Mouse (Mus musculus) liver, embryonic 14.5 days (tissue): Measurements from ENCODE around the gene Chaf1b. TPM values are rescaled to one million over a fixed set of nuclear protein-coding genes. Genes with fewer than 3 reads are reported as not detected.

ENCODE experiments used
- ATAC-seq: fragments of 200-750 bp; cut with Nextera tagmentation; 2 replicates; pipeline ENCODE4 v1.8.0; 2017; ENCODE audit warnings: moderate number of reproducible peaks, mild to moderate bottlenecking, moderate library complexity; ENCODE audit not compliant: insufficient read depth
- DNase-seq, 3 experiments: peaks; one replicate each; pipeline ENCODE4 v3.0.0-alpha.2; 2012 to 2013; ENCODE audit warnings: low read depth in 3 of 3, low spot score in 3 of 3
- H3K27ac ChIP-seq: fragments of 300-500 bp; sonication (generic); 2 replicates; pipeline ENCODE4 v1.5.1; 2014; ENCODE audit warnings: moderate library complexity, mild to moderate bottlenecking, control low read depth, inconsistent platforms
- H3K27me3 ChIP-seq: fragments of 300-500 bp; sonication (generic); 2 replicates; pipeline ENCODE4 v1.6.1; 2014; ENCODE audit warnings: mild to moderate bottlenecking, low read length, moderate library complexity; ENCODE audit not compliant: control insufficient read depth, insufficient read depth
- H3K36me3 ChIP-seq: fragments of 300-500 bp; sonication (generic); replicated peaks from 2 replicates; pipeline ENCODE4 v1.6.1; 2014; ENCODE audit warnings: low read depth; ENCODE audit not compliant: control insufficient read depth, insufficient read depth
- H3K4me1 ChIP-seq, 2 experiments: fragments of 200-500 bp in 1 of 2; fragments of 300-500 bp in 1 of 2; sonication (generic) in 1 of 2; replicated peaks; 2 replicates each; pipeline ENCODE4 v1.6.1; 2012 to 2014; ENCODE audit warnings: antibody characterized with exemption in 1 of 2, inconsistent platforms in 1 of 2, low read length in 1 of 2; ENCODE audit not compliant: control insufficient read depth in 2 of 2, insufficient read depth in 2 of 2
- H3K4me2 ChIP-seq: fragments of 300-500 bp; sonication (generic); 2 replicates; pipeline ENCODE4 v1.6.1; 2014; ENCODE audit warnings: low read depth, mild to moderate bottlenecking, control low read depth, moderate library complexity
- H3K4me3 ChIP-seq, 2 experiments: fragments of 200-500 bp in 1 of 2; fragments of 300-500 bp in 1 of 2; sonication (generic) in 1 of 2; 2 replicates each; pipeline ENCODE4 v1.5.1; 2012 to 2014; ENCODE audit warnings: low read depth in 2 of 2, low read length in 2 of 2, mild to moderate bottlenecking in 2 of 2, control low read depth in 1 of 2, inconsistent platforms in 1 of 2, moderate library complexity in 1 of 2; ENCODE audit not compliant: insufficient read depth in 1 of 2
- H3K9ac ChIP-seq: fragments of 300-500 bp; sonication (generic); replicated peaks from 2 replicates; pipeline ENCODE4 v1.6.1; 2014; ENCODE audit warnings: mild to moderate bottlenecking, control low read depth, moderate library complexity
- H3K9me3 ChIP-seq: fragments of 300-500 bp; sonication (generic); 2 replicates; pipeline ENCODE4 v1.6.1; 2016; ENCODE audit warnings: low read length, mixed read lengths; ENCODE audit not compliant: control insufficient read depth
- CTCF ChIP-seq: IDR thresholded peaks from 2 replicates; pipeline ENCODE4 v1.5.1; 2016; ENCODE audit warnings: antibody characterized with exemption, low read depth, control low read depth
- EP300 ChIP-seq: IDR thresholded peaks from 2 replicates; pipeline ENCODE4 v1.6.1; 2016; ENCODE audit warnings: antibody characterized with exemption, low read depth
- WGBS: fragments of 180-500 bp; shearing (Covaris S2); extraction: QIAGEN DNeasy Blood & Tissue Kit; methylation state at CpG from one replicate; pipeline ENCODE4 v1.1.7; 2014; ENCODE audit not compliant: insufficient replicate concordance; 5-methylcytosine and 5-hydroxymethylcytosine counted together
- polyA plus RNA-seq, 2 experiments: library from polyadenylated mRNA; depleted of rRNA in 1 of 2; stranded (reverse) in 1 of 2; unstranded in 1 of 2; fragments of >200 nt; fragmentation: Nextera tagmentation in 1 of 2; extraction: Ambion mirVana in 1 of 2; gene quantifications; 2 replicates each; pipeline versions ENCODE4 v1.2.1 to v1.2.3; 2012 to 2014

Gene Chaf1b
- polyA plus RNA-seq (2012; rRNA removed) = 22.8 and 24.3 TPM in 2 replicates
- polyA plus RNA-seq (2014; fragmentation: Nextera tagmentation; extraction: Ambion mirVana) = 55.0 and 56.2 TPM in 2 replicates

DNA sequence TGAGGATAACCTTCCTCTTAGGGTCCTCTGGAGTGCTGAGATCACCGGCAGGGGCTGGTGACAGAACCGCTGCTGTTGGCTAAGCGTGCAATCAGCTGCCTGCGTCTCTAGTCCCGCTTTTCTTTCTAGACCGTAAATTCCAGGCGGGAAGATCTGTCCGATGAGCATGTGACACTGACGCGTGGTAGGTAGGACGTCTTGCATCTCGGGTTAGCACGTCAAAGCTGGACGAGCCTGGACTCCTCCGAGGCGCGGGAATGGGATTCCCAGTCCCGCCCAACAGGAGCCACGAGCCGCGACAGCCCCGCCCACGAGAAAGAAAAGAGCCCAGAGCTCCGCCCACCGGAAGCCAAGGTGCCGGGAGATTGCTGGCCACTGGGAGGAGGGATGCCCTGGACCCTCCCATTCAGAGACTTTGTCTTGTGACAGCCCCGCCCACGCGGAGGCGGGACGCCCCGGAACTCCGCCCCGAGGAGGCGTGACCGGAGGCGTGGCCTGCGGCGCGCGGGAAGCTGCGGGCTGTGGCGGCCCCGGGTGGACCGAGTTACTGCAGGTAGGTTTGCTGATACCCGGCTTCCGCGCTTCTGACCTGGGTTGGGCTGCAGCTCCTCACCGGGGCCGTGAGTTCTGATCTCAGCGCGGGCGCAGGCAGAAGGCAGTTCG, at the start of gene Chaf1b:
TSS of gene Chaf1b (plus strand) at position 479 of the 663 bp plus-strand sequence.
- 0% methylated on average over 50 of the region's 54 CpGs for WGBS
- TF ChIP-seq EP300 = no peak
- TF ChIP-seq CTCF = no peak; the same call in 1 of the 2 replicates
- H3K4me3 ChIP-seq = peak within 1 kb of the TSS; percentile 77 to 96
- H3K27me3 ChIP-seq = no peaks in the 10 kb centered on the region
- DNase-seq = peak; percentile 94 to 97 (median 94)
- ATAC-seq = peak; percentile 90
- H3K27ac ChIP-seq = peak within 1 kb of the TSS; percentile 20
- H3K9me3 ChIP-seq = no peaks in the 10 kb centered on the region
- peaks cover 3 to 12% of the 10 kb centered on the region in 2 experiments; a peak in 3 of 4 replicates for H3K4me1 ChIP-seq
- H3K4me2 ChIP-seq = peak within 1 kb of the TSS; percentile 86
- H3K9ac ChIP-seq = peak within 1 kb of the TSS; percentile 88
- H3K36me3 ChIP-seq = peaks cover 19% of the 10 kb centered on the region

DNA sequence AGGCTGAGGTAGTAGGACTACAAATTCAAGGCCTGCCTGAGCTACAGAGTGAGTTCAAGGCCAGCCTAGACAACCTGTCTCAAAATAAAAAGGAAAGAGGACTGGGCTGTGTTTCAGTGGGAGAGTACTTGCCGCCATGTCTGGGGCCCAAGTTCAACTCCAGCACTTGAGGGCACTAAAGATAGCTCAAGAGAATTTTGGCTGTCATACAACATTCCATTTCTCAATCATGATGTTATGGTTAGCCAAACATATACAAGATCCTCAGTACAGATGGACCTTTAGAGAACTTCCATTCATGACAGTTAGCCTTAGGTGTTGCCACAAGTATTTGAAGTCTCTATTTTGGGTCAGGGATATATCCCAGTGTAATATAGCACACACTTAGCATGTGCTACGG, 49.6 kb upstream of the Chaf1b start:
- peak overlapping the region; percentile 87 for H3K4me2 ChIP-seq
- ATAC-seq = no peak
- TF ChIP-seq EP300 (no peak), CTCF (no peak)
- H3K9ac ChIP-seq = no peak overlapping the region
- no peaks in the 10 kb centered on the region for H3K36me3 ChIP-seq
- H3K27ac ChIP-seq = no peak overlapping the region
- WGBS = 70% methylated on average over 2 of the region's 2 CpGs
- no peaks in the 10 kb centered on the region for H3K27me3 ChIP-seq
- H3K4me3 ChIP-seq = no peak overlapping the region; a peak in 1 of 4 replicates
- peaks cover 18 to 19% of the 10 kb centered on the region in 2 experiments for H3K4me1 ChIP-seq
- H3K9me3 ChIP-seq = no peaks in the 10 kb centered on the region
- no peak for DNase-seq

DNA sequence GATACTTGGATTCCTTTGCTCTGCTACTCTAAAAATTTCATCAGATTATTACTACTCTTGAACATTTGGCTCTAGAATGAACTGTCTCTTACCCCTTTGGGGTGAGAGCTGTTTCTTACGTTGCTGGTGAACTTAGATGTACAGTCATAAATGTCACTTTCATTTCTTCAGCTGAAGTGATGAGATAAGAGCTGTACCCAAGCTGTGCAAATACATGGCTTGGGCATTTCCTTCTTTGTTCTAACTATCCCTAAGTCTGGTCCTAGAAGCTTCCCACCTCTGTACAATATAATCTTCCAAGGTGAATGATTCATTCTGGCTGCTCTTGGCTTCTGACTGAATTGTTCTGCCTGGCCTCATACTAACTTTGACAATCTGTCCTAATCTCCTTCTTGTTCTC, 44.7 kb upstream of the Chaf1b start:
- Histone ChIP-seq H3K27ac (no peak overlapping the region), H3K4me3 (no peak overlapping the region), H3K27me3 (no peaks in the 10 kb centered on the region), H3K4me1 (peaks cover 5 to 8% of the 10 kb centered on the region in 2 experiments; a peak in 3 of 4 replicates), H3K9me3 (no peaks in the 10 kb centered on the region), H3K36me3 (peaks cover 3% of the 10 kb centered on the region; the same call in 1 of the 2 replicates), H3K9ac (no peak overlapping the region), H3K4me2 (no peak overlapping the region)
- TF ChIP-seq EP300 = no peak
- TF ChIP-seq CTCF = no peak
- ATAC-seq = no peak
- 56% methylated on average over 1 of the region's 1 CpGs for WGBS
- no peak for DNase-seq

DNA sequence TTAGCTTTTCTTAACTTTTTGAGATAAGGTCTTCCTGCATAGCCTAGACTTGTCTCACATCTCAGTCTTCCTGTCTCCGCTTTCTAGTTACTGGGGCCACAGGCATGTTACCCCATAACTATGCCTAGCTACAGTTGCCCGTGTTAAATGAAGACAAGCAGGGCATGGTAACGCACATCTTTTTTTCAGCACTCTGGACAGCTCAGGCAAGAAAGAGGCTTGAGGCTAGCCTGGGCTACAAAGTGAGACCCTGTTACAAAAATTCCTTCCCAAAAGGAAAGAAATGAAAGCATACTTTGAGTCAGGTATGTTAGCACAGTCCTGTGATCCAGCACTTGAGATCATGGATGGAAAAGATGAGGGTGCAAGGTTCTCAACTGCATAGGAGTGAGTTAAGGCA, 33.2 kb upstream of the Chaf1b start:
- H3K9ac ChIP-seq = no peak overlapping the region
- H3K4me2 ChIP-seq = no peak overlapping the region
- no peaks in the 10 kb centered on the region for H3K27me3 ChIP-seq
- DNase-seq (no peak), ATAC-seq (no peak)
- H3K4me1 ChIP-seq = no peaks in the 10 kb centered on the region
- H3K4me3 ChIP-seq = no peak overlapping the region
- WGBS = 83% methylated on average over 3 of the region's 3 CpGs
- peaks cover 64% of the 10 kb centered on the region for H3K36me3 ChIP-seq
- H3K9me3 ChIP-seq = no peaks in the 10 kb centered on the region
- H3K27ac ChIP-seq = no peak overlapping the region
- TF ChIP-seq EP300 = no peak
- no peak for TF ChIP-seq CTCF

DNA sequence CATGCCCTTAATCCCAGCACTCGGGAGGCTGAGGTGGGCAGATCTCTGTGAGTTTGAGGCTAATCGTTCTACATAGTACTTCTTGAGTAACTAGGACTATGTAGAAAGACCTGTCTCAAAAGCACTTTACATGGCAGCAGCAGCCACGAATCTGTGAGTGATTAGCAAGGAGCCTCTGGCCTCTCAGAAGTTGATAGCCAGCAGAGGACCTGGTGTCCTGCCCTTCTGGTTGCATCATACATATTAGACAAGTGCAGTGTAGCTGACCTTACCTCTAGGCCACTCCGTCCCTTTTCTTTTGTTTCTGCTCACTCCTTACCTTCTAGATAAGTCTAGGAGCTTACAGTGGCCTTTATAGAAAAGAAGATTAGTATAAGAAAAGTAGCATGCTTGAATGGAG, 23.7 kb upstream of the Chaf1b start:
- TF ChIP-seq CTCF = no peak
- no peak for TF ChIP-seq EP300
- H3K4me1 ChIP-seq = no peaks in the 10 kb centered on the region
- ATAC-seq (no peak), DNase-seq (no peak)
- WGBS = 72% methylated on average over 4 of the region's 4 CpGs
- H3K36me3 ChIP-seq = peaks cover 66% of the 10 kb centered on the region
- no peak overlapping the region for H3K4me2 ChIP-seq
- no peak overlapping the region for H3K9ac ChIP-seq
- H3K4me3 ChIP-seq = no peak overlapping the region
- H3K27me3 ChIP-seq = no peaks in the 10 kb centered on the region
- H3K27ac ChIP-seq = no peak overlapping the region
- no peaks in the 10 kb centered on the region for H3K9me3 ChIP-seq
